Mouse (Mus musculus): ENCODE results near the gene Foxo1.

Foxo1 gene

DNA sequence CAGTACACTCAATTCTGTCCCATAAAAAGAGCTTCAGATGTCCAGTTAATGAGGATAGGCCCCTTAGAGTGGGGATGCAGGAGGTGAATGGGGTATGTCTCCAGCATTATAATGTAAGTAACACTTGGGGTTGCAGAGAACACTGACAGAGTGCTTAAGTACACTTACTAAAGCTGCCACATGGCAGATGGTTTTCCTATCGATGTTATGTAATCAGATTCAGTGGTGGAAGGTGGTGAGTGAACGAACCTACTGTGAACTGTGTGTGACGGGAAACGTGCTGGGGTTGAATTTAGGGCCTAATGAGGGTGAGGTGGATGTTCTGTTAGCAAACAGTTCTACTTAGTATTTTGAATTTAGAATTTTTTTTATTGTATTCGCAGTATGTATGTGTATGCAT, 35.2 kb downstream of the Foxo1 start:
- DNase-seq (ENCODE audit: low read depth in 1 of 2, low spot score in 2 of 2), result no peak

DNA sequence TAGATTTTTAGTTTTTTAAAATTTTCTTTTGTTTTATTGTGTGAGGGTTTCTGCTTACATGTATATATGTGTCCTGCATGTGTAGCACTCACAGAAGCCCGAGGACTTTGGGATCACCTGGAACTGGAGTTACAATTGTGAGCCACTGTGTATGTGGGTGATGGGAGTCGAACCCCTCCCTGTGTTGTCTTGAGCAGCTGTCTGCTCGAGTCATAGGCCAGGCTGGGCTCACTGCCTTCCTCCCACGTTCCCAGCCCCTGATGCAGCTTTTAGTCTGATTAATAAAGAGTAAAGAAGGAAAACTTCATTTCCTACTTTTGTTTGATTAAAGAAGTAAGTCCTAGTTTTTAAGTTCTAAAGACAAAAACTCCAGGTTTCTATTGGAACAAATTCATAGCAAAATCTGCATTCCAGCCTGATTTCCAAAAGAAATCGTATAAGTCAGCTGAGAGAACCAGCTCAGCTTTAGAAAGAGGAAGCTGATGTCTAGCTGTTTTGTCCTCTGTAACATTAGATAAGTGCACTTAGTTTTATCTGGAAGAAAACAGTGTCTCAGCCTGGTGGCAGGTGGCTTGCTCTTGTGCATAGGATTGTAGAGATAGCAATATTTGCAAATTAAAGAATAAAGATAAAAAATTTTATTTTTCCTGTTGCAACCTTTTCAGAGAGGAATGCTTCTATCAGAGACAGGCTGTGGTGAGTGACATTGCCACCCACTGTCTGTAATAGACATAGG, 40.6 kb downstream of the Foxo1 start:
- DNase-seq (ENCODE audit: low read depth in 1 of 2, low spot score in 2 of 2), result no peak

DNA sequence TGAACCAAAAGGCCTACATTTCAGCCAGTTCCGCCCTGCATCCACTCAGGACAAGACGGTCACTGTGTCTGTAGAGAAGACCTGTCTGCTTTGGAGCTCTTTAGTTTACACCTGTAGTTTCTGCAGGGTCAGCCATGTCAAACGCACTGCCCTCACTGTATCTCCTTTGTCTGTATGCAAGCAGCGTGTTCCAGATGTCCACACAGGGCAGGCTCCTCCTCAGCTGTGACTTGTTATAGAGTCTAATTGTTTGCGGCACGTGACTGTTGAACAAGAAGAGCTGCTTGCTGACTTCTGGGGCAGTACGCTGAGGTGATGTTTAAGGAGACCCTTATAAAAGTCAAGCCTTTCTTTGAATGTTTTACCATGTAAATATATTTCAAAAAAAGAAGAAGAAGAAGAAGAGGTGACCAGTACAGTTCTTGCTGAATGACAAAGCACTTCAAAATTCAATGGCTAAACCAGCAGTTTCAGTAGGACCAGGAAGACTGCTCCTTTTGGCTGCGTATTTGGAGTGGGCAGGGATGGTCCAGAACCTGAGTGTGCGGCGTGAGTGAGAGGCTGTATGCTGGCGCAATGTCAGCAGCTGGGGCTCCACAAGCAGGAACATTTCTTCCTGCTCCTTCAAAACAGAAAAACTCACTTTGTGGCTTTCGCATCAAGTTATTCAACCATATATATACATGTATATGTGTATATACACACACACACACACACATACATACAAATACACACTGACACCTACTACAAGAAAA, 52.6 kb downstream of the Foxo1 start:
- DNase-seq (ENCODE audit: low read depth in 1 of 2, low spot score in 2 of 2), result no peak

DNA sequence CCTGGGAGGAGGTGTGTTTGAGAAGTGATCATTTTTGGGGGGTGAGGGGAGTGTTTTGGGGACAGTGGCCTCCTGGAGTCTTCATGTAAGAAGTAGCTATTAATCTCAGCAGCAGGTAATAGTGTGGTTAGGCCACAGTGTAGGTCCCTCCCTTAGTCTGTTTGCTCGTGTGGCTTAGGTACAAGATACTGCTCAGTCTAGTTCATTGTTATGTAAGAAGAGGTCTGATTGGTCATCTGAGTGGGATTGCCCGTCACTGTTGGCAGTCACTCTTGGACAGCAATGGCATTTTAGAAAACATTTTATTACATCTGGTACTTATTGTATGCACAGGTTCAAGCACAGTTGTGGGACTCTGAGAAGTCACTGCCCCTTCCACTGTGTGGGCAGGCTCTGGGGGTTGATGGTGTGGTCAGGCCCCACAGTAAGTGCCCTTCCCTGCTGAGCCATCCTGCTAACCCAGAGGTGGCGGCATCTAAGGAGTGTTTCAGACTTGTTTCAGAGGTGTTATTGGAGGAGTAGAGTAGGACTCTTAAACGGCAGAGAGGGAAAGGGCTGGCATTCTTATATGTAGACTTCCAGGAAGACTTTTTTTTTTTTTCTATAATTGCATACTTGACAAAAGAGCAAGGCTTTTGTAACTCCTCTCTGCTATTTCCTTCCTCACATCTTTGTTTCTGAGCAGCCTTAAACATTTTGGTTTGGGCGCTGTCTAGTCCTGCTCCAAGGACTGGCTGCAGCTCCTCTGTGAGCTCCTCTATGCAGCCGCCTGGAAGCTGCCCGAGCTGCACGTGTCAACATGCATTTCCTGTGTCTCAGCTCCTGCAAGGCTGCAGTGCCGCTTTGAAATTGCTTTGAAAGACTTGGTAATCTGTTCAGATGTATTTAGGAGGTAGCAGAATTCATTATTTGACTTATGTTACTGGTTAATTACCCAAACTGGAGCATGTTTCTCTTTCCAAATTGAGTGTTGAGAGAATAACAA, 54.6 kb downstream of the Foxo1 start:
- no peak for DNase-seq (ENCODE audit: low read depth in 1 of 2, low spot score in 2 of 2)

DNA sequence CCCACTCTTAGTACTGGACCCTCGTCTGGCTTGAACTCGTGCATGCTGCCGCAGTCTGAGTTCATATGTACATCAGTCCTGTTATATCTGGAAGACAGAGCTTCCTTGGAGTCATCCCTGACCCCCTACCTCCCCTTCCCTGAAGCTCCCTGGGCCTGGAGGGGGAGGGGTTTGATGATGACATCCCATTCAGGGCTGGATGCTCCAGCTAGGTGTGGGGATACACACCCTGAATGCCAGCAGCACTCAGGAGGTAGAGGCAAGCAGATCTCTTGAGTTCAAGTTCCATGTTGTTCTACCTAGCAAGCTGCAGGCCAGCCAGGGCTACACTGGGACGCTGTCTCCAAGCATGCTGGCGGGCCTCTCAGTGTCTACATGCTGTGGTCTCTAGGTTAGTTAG, 56.9 kb downstream of the Foxo1 start:
- DNase-seq (ENCODE audit: low read depth in 1 of 2, low spot score in 2 of 2), result no peak

DNA sequence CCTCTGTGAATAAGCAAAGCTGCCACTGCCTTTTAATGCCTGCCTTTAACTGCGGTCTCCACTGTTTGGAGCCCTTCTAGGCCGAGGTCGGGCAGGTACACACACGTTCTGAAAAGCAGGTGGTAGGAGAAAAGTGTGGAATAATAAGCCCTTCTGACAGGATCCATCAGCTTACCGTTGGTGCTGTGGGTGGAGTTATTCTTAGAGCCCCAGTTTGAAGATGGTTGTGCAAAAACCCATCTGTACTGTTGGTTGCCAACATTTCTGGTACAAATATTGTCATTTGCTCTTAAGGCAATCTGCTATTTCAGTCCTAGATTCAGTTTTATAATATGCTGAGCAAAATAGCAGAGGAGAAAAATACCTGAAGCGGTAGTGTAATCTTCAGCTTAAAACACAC, 58.6 kb downstream of the Foxo1 start:
- DNase-seq (ENCODE audit: low read depth in 1 of 2, low spot score in 2 of 2), result no peak

DNA sequence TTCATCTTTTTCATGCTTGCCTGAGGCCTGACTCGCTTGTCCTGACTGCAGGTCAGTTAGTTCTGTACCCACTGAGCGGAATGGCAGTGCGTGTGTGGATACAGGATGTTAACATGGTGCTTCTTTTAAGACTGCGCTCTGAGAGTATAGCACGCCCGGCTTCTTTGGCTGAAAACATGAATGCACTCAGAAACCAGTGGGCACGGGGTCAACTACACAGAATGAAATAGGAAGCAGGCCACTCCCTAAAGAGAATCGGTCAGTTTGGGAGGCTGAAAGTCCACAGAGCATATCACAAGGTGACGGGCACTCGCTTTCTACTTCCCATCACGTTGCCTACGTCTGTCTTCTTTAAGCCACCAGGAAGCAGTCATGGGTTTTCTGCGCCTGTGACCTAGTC, 59.0 kb downstream of the Foxo1 start:
- no peak for DNase-seq (ENCODE audit: low read depth in 1 of 2, low spot score in 2 of 2)

DNA sequence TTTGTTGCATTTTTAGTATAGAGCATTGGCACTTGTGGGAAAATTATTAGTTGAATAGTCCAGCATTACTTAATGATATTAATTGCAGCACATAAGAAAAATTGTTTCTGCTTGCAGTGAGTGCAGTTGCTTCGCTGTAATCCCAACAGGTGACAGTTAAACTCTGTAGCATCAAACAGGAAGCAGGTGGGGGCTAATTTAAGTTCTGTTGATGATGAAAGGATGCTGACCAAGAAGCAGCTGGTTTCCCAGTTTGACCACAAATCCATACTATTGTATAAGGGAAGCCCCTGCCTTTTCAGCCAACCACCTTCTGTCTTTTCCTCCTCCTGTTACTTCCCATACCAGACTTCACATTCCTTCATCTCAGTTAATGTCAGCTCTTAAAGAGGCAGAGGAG, 63.6 kb downstream of the Foxo1 start:
- DNase-seq (ENCODE audit: low read depth in 1 of 2, low spot score in 2 of 2), result no peak

DNA sequence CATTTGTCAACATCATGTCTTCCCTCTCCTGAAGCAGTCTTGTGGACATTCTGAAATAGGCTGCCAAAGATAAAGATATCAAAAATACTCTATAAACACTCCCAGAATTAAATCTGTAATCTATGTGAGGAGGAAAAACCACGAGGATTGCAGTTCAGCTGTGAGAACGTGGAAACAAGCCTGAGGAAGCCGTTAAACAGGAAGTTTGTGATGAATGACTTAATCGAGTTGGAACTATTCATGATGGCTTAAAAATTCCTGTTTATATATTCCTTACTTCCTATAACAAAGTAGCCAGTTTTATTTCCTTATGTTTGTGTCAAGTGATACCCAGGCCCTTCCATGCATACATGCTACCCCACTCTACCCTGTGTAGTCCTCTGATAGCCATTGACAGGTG, 70.6 kb downstream of the Foxo1 start:
- no peak for DNase-seq (ENCODE audit: low read depth in 1 of 2, low spot score in 2 of 2)

DNA sequence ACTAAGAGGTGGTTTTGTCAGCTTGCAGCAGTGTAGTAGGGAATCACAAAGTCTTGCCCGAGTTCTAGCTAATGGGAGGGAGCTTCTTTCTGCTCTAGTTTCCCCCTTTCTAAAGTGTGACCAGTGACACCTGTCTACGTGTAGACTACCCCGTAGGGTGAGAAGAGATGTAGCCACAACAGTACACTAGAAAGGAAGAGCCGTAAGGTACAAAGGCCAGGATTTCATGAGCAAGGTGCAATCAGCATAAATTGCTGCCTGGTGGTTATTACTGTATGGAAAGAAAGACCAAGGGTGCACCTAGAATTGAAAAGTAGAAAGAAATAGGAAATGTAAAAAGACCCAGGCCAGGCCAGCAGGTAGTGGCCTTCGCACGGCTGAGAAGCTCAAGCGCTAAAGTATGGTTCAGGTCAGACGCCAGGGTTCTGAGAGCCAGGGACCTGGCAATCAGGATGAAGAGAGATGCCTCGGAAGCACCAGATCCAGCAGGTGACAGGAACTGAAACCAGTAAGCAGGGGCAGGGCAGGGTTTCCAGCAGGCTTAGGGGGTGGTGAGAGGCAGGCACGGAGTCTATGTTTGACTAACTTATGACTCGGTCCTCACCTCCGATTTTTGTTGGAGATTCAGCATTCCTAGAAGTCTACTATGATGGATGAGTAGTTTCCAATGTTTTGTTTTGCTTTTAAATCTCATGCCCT, 72.3 kb downstream of the Foxo1 start:
- no peak for DNase-seq (ENCODE audit: low read depth in 1 of 2, low spot score in 2 of 2)

DNA sequence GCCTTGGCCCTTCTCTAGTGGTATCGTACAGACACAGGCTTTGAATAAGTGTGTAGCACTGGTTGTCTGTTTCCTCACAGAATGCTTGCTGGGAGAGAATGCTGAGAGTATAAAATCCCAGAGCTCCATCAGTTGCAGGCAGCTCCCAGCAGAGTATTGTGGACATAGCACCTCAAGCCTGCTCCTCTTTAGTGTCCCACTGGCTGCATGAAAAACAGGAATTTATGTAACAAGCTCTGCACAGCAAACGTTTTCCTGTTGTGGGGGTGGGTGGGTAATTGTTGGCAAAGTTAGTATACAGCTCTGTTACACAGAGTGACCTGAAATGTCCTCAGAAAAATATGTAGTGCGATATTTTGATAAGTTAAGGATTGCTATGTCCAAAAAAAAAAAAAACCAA, 74.1 kb downstream of the Foxo1 start:
- DNase-seq (ENCODE audit: low read depth in 1 of 2, low spot score in 2 of 2), result no peak

DNA sequence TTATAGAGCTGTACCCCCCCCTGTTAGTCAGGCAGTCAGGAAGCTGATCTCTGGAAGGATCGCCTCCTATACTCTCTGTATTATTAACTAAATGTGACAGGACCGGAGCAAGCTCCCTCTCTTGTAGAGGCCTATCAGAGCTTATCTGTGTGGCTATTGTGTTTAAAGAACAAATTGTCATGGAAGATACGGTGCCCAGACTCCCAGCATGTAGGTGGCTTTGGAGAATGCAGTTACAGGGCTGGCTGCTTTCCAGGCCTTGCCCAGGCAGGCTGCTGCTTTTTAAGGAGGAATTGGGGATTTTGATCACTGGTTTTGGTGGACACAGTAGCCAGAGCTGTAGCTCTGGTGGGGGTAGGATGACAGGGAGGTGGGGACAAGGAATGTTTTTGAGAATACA, 74.7 kb downstream of the Foxo1 start:
- DNase-seq (ENCODE audit: low read depth in 1 of 2, low spot score in 2 of 2), result no peak

DNA sequence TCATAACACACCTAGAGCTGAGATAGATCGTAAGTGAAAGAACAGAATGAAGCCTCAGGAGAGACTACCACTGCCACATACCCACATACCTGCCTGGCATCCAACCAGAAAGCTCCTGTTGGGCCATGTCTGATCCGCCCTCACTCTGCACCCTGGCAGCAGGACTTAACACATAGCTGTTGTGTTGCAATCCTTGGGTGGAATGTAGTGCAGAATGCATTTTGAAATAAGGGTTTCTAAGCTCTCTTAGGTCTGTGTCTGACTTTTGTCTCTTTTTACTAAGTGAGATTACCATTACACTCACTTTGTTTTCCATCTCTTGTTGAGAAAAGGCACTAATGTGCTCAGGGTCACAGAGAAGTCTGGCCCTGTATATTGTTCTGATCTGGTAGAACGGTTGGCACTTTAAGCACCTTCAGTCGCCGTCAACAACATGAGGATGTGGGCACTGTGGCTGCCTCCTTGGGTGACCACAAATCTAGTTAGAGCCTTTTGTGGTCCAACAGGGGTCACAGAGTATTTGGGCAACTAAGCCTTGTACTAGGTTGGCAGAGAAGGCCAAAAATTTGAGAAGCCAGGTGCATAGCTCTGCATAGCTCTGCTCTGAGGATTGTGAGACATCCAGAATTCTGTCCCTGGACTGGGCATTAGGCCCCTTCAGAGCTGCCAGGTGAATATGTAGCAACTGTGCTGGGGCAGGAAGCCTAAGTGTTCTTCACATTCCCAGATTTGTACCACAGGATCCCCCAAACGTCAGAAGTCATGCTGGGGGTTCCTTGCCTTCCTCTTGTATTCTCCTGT, 75.3 kb downstream of the Foxo1 start:
- DNase-seq (ENCODE audit: low read depth in 1 of 2, low spot score in 2 of 2), result no peak

DNA sequence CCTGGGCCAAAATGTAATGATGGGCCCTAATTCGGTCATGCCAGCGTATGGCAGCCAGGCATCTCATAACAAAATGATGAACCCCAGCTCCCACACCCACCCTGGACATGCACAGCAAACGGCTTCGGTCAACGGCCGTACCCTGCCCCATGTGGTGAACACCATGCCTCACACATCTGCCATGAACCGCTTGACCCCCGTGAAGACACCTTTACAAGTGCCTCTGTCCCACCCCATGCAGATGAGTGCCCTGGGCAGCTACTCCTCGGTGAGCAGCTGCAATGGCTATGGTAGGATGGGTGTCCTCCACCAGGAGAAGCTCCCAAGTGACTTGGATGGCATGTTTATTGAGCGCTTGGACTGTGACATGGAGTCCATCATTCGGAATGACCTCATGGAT, 77.7 kb downstream of the Foxo1 start:
- DNase-seq (ENCODE audit: low read depth in 1 of 2, low spot score in 2 of 2), result no peak

DNA sequence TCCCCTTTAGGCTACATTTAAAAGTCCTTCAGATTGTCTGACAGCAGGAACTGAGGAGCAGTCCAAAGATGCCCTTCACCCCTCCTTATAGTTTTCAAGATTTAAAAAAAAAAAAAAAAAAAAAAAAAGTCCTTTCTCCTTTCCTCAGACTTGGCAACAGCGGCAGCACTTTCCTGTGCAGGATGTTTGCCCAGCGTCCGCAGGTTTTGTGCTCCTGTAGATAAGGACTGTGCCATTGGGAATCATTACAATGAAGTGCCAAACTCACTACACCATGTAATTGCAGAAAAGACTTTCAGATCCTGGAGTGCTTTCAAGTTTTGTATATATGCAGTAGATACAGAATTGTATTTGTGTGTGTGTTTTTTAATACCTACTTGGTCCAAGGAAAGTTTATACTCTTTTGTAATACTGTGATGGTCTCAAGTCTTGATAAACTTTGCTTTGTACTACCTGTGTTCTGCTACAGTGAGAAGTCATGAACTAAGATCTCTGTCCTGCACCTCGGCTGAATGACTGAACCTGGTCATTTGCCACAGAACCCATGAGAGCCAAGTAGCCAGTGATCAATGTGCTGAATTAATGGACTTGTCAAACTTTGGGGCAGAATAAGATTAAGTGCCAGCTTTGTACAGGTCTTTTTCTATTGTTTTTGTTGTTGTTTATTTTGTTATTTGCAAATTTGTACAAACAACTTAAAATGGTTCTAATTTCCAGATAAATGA, 79.0 kb downstream of the Foxo1 start:
- no peak for DNase-seq (ENCODE audit: low read depth in 1 of 2, low spot score in 2 of 2)

DNA sequence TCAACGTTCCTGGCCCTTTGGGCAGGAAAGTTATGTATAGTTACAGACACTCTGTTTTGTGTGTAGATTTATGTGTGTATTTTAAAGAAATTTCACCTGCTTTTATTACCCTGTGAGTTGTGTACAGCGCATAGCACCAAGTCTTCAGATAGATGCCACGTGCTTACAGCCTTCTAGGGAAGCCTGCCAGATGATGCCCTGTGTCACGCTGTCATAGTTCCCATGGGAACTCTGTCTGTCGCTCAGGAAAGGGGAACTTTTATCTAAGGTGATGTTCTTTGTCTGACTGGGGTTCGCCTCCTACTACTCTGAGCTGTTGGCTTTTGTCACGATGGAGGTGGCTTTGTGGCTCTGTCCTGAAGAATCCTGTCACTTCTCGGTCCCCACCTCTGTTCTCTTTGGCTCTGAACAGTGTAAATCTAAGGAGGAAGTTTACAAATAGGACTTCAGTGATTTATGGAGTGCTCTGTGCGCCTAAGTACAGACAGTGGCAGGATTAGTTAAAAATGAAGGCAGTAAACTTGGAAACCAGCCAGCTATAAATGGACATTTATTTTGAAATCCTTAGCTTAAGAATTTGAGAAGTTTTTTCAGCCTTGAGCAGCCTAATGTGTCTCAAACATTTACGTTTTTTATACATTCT, 80.0 kb downstream of the Foxo1 start:
- DNase-seq (ENCODE audit: low read depth in 1 of 2, low spot score in 2 of 2), result no peak

DNA sequence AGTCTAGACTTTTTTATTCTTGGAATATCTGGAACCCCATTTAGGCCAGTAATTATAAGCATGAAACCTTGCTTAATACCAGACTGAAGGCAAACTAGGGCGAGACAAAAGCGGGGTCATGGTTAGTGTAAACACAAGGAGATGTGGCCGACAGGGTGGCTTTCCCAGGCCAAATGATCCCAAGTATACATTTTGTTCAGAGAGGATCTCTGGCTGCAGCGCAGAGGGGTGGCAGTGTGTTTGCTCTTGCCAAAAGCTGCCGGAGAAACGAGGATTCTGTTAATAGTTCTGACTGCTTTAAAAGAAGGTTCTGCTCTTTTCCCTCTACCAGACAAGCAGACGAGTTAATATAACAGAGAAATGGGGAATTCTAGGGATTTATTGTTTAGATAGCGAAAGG, 82.5 kb downstream of the Foxo1 start:
- no peak for DNase-seq (ENCODE audit: low read depth in 1 of 2, low spot score in 2 of 2)

DNA sequence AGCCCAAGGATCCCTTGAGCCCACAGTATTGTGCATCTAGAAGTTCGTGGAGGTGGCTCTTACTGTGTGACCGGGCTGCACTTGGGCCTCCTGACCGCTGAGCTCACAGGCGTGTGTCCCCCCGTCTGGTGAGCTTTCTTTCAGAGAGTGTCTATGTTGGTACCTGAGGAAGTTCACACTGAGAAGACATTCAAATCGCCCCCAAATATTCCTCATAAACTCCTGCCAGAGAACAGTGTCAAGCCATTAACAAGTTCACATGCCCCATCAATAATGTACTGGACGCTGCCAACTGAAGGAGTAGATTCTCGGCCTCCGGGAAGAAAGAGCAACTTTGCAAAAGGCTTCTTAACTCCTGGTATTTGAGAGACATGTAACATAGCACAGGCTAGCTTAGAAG, 83.8 kb downstream of the Foxo1 start:
- no peak for DNase-seq (ENCODE audit: low read depth in 1 of 2, low spot score in 2 of 2)

DNA sequence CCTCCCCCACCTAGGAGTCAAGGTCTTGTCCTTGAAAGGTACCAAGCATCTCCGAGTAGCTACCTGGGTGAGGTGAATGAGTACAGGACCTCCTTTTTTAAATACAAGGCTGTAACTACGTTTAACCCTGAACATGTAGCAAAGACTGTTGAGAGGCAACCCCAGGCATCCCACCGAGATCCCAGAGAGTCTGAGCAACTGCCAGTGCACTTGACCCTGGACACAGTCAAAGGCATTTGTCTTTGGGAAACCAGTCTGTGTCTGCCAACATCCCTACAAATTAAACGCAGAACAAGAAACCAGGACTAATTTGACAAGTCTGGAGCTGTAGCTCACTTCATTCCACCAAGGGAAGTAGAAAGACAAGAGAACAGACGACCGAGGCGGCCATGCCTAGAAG, 86.1 kb downstream of the Foxo1 start:
- no peak for DNase-seq (ENCODE audit: low read depth in 1 of 2, low spot score in 2 of 2)

All from monocyte, adult 2 months (primary cell).